Mouse (Mus musculus) layer of hippocampus, postnatal 14 days (tissue): ENCODE results near the gene Ccdc91. TPM values are rescaled to one million over a fixed set of nuclear protein-coding genes. Genes with fewer than 3 reads are reported as not detected.

Source experiments
- DNase-seq, 2 experiments: peaks; one replicate each; pipeline ENCODE4 v3.0.0; 2021 to 2022; ENCODE audit warnings: low spot score in 2 of 2, mixed read lengths in 1 of 2
- long read RNA-seq, 2 experiments: library from polyadenylated mRNA; stranded (forward); transcript quantifications; one replicate each; pipeline ENCODE4 v2.0.0; 2021
- total RNA-seq, 2 experiments: library from RNA; stranded (reverse); gene quantifications; 2 replicates each; pipeline ENCODE4 v1.2.3; 2021

Ccdc91 gene
- 10 to 100 TPM; 24.3 to 24.5 TPM for total RNA-seq
- long read RNA-seq, experiment 1, transcript Ccdc91-201 (13 exons, 2,459 nt), result major isoform, 26 of 37 reads
- long read RNA-seq, experiment 1, partial matches to known transcripts, result 1 of 37 reads
- long read RNA-seq, experiment 1, other reads (novel, unspliced or antisense), result 10 of 37 reads
- long read RNA-seq, experiment 2, transcript Ccdc91-201 (13 exons, 2,459 nt), result major isoform, 19 of 32 reads
- long read RNA-seq, experiment 2, partial matches to known transcripts, result 2 of 32 reads
- long read RNA-seq, experiment 2, other reads (novel, unspliced or antisense), result 11 of 32 reads

GRCm38 (mm10) chr6:147475727-147476613 lies at the start of gene Ccdc91:
Gene Ccdc91 (plus strand): TSS chr6:147475828.
- DNase-seq, result peak; percentile 88 to 90

DNA sequence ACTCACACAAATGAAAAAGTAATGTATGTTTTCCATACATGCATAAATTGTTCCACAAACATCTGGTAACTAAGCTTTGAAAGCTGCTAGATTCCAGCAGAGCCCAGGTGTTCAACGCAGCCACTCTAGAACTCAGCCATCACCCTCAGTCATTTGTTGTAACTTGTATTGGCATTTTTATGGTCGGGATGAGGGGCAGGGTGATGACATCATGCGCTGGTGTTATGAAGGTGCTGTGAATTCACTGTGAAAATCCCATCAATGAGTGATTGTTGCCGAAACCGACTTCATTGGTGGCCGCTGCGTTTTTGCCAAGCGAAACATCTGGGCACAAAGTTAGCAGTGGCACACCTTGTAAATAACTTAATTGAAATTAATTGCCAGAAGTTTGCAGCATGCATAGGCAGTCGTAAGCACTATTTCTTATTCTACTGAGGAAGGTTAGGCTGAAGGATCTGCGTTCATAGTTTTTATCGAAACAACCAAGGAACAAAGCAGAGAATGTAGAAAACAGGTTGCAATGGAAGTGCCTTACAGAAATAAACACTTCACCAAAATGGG lies 48.6 kb upstream of the Ccdc91 start:
- DNase-seq, result no peak

DNA sequence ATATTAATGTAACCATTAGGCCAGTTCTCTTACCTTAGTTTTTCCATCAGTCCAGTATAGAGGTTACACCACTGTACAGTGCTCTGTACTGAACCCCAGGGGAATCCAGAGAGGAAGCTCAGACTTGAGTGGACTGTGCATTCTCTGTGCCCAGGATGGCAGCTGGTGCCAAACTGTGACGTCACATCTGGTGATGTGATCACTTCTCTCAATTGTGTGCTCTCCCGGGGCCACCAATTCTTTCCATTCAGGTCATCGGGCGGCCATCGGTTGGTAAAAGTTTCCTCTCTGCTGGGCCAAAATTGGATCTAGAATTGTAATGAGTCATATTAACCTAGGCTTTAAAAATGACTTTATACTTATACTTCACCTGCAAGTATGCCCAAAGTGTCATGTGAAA lies 19.9 kb upstream of the Ccdc91 start:
- no peak for DNase-seq

DNA sequence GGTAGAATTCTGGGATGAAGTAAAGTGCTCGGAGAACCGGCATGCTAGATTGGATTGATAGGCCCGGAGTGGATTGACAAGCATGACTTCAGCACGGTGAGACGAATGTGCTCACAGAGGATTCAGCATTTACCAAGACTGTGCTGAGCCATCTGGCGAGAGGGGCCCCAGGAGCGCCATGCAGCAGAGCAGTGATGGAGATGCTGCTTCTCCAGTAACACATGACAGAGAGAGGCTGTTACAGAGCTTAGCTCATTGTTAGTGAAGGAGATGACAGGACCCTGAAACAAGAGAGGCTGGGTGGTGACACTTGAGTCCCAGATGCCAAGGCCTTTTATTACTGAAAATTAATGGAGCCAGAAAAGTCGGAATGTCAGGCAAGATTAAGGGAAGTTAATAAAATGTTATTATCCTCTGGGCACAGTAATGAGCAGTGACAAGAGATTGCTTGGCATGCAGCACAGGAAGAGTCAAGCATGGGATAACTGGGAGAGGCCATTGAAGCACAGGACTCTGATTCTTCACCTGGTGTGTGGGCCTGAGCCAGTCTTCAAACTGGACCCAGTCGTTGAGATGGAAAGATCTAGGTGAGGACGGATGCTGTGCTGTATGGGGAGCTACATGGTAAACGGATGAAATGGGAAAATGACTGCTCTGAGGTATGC lies 16.9 kb upstream of the Ccdc91 start:
- no peak for DNase-seq

DNA sequence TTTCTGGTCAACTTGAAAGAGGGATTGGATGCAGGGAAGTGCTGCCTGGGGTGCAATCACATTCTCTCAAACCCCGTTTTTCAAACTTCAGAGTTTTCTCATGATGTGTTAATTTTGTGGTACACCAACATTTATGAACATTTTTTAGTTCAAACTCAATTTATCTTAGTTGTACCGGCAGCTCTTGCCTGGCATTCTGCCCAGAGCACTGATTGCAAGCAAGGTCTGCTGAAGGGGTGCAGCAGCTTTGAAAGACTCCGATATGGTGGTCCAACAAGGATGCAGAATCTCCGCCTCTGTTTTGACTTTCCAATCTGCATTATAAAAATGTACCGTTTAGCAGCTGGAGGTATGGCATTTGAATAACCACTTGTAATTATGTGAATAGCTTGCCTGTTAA lies 5.6 kb upstream of the Ccdc91 start:
- no peak for DNase-seq

- no peak for DNase-seq
Measured at GRCm38 (mm10) chr6:147481141-147481540, 5.5 kb downstream of the Ccdc91 start.

DNA sequence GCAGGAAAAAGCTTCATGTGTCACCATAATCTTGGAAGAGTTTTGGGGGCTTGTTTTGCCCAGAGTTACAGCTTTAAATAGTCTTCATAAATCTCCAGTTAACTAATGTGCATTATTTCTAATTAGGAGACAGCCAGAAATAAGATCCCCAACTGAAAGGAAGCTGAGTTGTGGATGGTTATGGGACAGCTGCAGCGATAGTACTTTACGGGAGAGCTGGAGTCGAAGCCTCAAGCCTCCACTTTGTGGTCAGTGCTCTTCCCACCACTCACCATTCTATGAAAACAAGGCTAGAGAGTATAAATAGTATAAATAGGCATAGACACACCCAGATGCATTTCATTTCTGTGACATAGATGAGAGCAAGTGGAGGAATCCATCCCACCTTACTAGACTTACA lies 14.5 kb downstream of the Ccdc91 start:
- DNase-seq, result no peak

DNA sequence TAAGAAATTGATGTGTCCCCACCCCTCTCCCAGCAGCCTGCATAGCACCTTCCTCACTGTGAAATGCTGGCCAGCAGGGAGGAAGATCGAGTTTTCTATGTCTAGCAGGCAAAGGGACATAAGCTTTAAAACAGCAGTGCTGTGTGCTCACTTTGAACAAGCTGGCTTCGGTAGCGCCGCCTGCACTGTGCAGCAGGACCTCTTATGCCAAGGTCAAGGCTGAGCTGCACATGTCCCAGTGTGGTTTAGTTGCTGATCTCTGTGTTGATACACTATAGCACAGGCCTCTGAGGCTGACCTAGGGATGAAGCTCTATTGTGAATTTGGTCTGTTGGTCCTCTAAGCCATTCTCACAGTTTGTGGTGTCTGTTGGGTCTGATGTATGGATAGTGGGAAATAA lies 16.9 kb downstream of the Ccdc91 start:
- DNase-seq, result no peak

GRCm38 (mm10) chr6:147501439-147501838 lies 25.8 kb downstream of the Ccdc91 start:
- no peak for DNase-seq

GRCm38 (mm10) chr6:147506074-147506473 lies 30.4 kb downstream of the Ccdc91 start:
- no peak for DNase-seq

GRCm38 (mm10) chr6:147506496-147506895 lies 30.9 kb downstream of the Ccdc91 start:
- DNase-seq, result no peak

- no peak for DNase-seq
Measured at GRCm38 (mm10) chr6:147507186-147507585, 31.6 kb downstream of the Ccdc91 start.

DNA sequence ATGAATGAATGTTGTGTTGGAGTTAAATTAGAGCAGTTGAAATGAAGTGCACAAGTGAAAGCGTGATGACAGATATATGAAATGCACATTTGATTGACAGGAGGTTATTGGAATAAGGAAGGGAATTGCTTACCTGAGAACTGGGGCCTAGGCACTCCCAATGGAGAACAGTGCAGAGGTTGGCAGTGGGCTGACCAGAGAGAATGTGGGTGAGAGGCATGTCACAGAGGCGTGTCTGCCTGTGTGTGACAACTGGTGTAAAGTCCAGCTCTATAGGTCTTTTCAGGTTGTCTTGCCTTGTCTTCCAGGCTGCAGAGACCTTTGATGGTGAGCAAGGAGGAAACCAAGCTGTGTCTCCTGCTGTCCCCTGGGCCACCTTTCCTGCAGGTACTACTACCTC lies 34.9 kb downstream of the Ccdc91 start:
- no peak for DNase-seq

DNA sequence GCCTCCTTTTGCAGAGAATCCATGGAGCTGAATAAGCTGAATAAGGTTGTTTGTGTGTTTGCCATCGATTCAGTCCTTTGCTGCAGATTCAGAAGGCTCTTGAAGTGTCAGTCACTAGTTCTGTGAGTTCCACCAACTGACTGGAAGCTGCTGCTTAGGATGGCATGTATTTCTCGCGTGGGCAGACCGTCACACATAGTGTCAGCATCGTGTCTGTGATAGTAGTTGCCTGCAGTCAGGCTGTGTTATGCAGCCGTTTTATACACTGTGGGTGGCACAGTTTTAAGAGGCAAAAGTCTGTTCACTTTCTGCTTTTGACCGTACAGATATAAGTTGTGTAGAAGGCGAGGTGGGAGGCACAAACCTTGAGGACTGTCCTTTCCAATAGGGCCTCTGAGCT lies 42.3 kb downstream of the Ccdc91 start:
- peak in 1 of 2 experiments; percentile 63 for DNase-seq

DNA sequence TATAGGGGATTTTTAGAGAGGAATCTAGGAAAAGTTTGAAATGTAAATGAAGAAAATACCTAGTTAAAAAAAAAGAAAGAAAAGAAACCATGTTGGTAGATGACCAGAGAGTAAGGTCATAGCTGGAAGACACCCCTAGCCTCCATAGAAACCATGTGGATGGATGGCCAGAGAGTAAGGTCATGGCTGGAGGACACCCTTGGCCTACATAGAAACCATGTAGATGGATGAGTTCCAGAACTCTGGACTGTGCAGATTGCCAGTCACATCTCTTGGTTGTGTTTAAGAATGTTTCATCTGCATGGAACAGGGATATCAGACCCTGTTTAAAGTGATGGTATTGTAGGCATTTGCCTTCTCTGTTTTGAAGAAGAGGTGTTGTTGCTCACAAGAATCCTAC lies 49.6 kb downstream of the Ccdc91 start:
- no peak for DNase-seq

DNA sequence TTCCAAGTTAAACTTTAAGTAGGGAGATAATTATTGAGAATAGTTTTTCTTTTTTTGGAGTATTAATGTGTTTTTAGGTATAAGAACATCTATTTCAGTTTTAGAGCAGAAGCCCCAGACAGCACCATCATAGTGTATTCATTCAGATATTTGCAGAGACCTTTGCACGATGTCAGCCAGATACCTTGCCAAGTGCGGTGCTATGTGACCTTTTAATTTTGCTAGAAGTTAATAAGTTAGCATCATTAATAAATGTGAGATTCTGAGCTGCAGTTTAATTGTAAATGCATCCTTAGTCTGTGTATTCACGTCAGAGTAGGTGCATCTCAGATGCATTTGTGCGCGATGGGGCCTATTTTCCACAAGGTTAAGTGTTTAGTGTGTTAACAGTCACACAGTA lies 59.3 kb downstream of the Ccdc91 start:
- no peak for DNase-seq

GRCm38 (mm10) chr6:147538236-147538635 lies 62.6 kb downstream of the Ccdc91 start:
- no peak for DNase-seq

DNA sequence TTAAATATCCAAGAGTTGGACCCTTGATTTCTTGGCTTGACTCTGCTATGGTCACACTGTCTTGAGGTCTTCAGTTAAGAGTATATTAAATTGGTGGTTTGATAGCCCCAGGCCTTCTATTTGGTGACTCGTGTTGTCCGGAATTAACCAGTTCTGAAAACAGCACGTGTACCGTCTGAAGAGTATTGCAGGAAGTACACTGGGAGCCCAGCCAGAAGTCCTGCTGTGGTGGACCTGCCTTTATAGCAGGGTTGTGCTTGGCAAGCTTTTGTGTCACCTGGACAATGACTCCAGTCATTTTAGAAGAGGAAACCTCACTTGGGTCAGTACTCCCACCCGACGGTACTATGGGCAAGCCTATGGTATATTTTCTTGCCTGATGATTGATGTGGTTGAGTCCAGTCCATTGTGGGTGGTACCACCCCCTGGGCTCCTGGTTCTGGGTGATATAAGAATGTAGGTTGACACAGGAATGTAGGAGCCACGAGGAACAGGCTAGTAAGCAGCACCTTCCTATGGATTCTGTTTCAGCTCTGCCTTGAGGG lies 63.5 kb downstream of the Ccdc91 start:
- DNase-seq, result no peak

DNA sequence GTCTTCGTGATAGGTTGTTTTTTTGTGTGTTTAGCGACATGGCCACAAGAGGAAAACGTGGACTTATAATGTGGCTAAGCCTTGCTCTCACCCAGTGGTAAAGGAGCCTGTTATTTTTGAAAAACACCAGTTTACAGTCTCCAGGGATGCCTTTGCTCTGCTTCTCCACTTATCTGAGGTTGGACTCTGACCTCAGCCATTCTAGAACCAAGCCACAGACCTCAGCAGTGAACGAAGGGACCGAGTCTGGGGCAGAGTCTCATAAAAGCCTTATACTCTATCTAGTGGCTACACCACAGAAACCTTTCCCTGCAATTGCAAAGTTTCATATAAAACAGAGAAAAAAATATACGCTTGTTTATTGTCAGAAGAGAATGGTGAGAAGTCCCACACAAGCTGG lies 65.3 kb downstream of the Ccdc91 start:
- DNase-seq, result no peak

GRCm38 (mm10) chr6:147555591-147555990 lies 80.0 kb downstream of the Ccdc91 start:
- no peak for DNase-seq

DNA sequence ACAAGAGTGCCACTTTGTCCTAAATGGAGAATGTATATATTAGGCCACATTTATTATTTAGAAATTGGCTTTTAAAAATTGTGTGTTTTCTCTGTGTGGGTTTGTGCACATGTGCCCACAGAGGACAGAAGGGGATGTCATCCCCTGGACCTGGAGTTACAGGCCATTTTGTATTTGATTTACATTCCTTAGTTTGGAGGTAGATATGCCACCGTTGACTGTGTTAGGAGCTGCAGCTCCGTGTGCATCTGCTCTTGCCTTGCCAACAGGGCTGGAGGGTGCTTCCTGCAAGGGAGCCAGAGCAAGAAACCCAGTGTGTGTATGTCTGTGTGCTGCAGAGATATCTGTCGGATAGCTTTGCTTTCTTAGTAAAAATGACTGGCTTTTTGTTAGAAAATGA lies 83.7 kb downstream of the Ccdc91 start:
- no peak for DNase-seq
